Mouse (Mus musculus): ENCODE results near the gene Med19.

DNA sequence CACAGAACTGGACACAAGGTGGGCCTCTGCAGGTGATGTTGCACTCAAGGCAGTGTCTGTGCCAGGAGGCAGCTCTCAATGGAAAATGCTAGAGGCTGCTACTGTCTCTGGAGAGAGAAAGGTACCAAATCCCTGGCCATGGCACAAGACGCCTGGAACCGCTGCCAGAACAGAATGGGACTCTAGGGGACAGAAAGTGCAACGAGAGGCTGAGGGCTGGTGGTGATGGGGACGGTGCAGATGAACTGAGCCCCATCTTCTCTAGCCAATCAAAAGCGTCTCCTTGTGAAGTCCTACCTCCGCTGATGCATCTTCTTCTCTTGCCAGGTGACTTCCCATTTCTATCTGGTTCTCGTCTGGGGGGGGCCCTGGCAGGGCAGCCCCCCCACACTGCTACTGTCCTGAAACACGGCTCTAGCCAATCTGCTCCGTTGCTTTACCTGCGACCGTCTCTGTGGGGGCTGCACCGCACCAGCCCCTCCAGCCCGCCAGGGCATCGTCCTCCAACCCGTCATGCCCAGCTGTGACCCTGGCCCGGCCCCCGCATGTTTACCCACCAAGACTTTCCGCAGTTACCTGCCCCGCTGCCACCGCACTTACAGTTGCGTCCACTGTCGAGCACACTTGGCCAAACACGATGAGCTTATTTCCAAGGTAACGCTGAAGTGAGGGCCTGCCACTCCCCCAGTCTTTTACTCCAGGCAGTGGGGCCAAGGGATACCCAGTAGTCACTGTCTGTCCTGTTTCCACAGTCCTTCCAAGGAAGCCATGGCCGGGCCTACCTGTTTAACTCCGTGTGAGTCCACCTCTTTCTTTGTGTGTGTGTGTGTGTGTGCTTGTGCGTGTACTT lies 58.3 kb downstream of the Med19 start:
- TF ChIP-seq POLR2A (IDR thresholded peaks at IDR 0.05; ENCODE audit: borderline replicate concordance, low read depth, low read length) (no peak), CTCF (IDR thresholded peaks at IDR 0.05; ENCODE audit: low read depth, low read length) (no peak)
